Mouse (Mus musculus): ENCODE data around the gene Itsn2. TPM values are rescaled to one million over a fixed set of nuclear protein-coding genes. Genes with fewer than 3 reads are reported as not detected.
"Not testable (repeated sequence)": the region's sequence is repeated elsewhere in the genome, so short reads cannot be mapped to it uniquely, and the experiment has no call there.

Itsn2 gene
- polyA plus RNA-seq, 1 experiment from 2014 or later = 44.0 TPM

GRCm38 (mm10) chr12:4729165-4729564 lies 136.7 kb downstream of the Itsn2 start:
- ATAC-seq (ENCODE audit: low read depth) (no peak), DNase-seq (ENCODE audit: low spot score) (no peak)
- no peak overlapping the region for H3K9ac ChIP-seq (ENCODE audit: low read depth, low read length)
- no peaks in the 10 kb centered on the region for H3K27me3 ChIP-seq (replicated peaks; ENCODE audit: control insufficient read depth, insufficient read depth, low read length)
- H3K4me3 ChIP-seq (ENCODE audit: low read depth, low read length) = no peak overlapping the region
- no peak overlapping the region for H3K4me2 ChIP-seq (ENCODE audit: low read depth, low read length)
- H3K9me3 ChIP-seq (ENCODE audit: control insufficient read depth, low read length) = no peaks in the 10 kb centered on the region
- no peaks in the 10 kb centered on the region; the same call in 1 of the 2 replicates for H3K36me3 ChIP-seq (ENCODE audit: control insufficient read depth, insufficient read depth, low read length)
- H3K27ac ChIP-seq (replicated peaks; ENCODE audit: low read depth, low read length) = no peak overlapping the region
- WGBS = 86% methylated on average over 3 of the region's 3 CpGs
- H3K4me1 ChIP-seq (ENCODE audit: control insufficient read depth, insufficient read depth, low read length) = no peaks in the 10 kb centered on the region

DNA sequence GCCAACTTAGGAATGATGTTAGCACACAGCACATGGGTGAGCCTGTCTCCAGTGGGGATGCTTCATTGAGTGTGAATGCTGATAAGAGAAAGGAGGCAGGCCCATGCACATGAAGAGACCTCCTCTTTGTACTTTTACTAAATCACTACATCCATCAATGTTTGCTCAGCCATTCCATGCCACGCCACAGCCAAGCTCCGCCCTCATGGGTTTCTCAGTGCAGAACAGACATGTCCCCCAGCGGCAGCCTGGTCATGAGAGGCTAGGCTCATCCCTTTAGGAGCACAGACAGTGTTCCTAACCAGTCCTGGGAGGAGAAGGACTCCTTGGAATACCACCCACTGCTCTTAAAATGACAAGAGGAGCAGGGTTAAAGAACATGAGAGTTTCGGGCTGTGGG lies 139.2 kb downstream of the Itsn2 start:
- Histone ChIP-seq H3K27ac (replicated peaks; ENCODE audit: low read depth, low read length) (no peak overlapping the region), H3K27me3 (replicated peaks; ENCODE audit: control insufficient read depth, insufficient read depth, low read length) (no peaks in the 10 kb centered on the region), H3K4me1 (ENCODE audit: control insufficient read depth, insufficient read depth, low read length) (no peaks in the 10 kb centered on the region), H3K36me3 (ENCODE audit: control insufficient read depth, insufficient read depth, low read length) (no peaks in the 10 kb centered on the region; the same call in 1 of the 2 replicates), H3K4me2 (ENCODE audit: low read depth, low read length) (no peak overlapping the region), H3K4me3 (ENCODE audit: low read depth, low read length) (no peak overlapping the region), H3K9me3 (ENCODE audit: control insufficient read depth, low read length) (no peaks in the 10 kb centered on the region), H3K9ac (ENCODE audit: low read depth, low read length) (no peak overlapping the region)
- 67% methylated on average over 4 of the region's 4 CpGs for WGBS
- ATAC-seq (ENCODE audit: low read depth) = no peak
- no peak for DNase-seq (ENCODE audit: low spot score)

GRCm38 (mm10) chr12:4732332-4732731 lies 139.9 kb downstream of the Itsn2 start:
- 58% methylated on average over 4 of the region's 4 CpGs for WGBS
- ATAC-seq (ENCODE audit: low read depth) (no peak), DNase-seq (ENCODE audit: low spot score) (no peak)

DNA sequence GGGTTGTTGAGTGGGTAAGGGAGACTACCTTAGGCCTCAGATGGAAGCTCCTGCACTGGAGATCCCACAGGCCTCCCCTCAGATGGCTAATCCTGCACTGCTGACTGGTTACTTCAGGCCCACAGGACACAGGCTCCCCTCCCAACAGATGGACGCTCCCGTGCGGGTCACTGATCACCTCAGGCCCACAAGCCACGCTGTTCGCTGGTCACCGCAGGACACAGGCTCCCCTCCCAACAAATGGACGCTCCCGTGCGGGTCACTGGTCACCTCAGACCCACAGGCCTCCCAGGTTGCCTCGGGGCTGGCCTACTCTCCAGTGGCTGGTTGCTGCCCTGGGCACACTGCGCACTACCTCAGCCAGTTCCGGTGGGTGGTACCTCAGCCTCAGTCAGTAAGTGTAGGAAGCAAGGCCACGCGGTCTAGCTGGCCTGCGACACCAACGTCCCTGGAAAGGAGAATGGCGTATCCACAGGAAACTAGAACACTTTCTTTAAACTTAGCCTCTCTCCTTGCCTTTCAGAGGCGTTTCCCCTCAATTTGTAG lies 145.7 kb downstream of the Itsn2 start, which contains the start of gene Fam228a:
Gene Fam228a (minus strand): TSS at position 400 of the 546 bp plus-strand sequence.
- H3K9ac ChIP-seq (ENCODE audit: low read depth, low read length) = no peak within 1 kb of the TSS
- no peak for DNase-seq (ENCODE audit: low spot score)
- no peaks in the 10 kb centered on the region for H3K36me3 ChIP-seq (ENCODE audit: control insufficient read depth, insufficient read depth, low read length)
- no peak within 1 kb of the TSS for H3K4me2 ChIP-seq (ENCODE audit: low read depth, low read length)
- no peak within 1 kb of the TSS for H3K27ac ChIP-seq (replicated peaks; ENCODE audit: low read depth, low read length)
- no peaks in the 10 kb centered on the region for H3K27me3 ChIP-seq (replicated peaks; ENCODE audit: control insufficient read depth, insufficient read depth, low read length)
- no peaks in the 10 kb centered on the region for H3K4me1 ChIP-seq (ENCODE audit: control insufficient read depth, insufficient read depth, low read length)
- no peak within 1 kb of the TSS for H3K4me3 ChIP-seq (ENCODE audit: low read depth, low read length)
- no peak for ATAC-seq (ENCODE audit: low read depth)
- 89% methylated on average over 18 of the region's 18 CpGs for WGBS
- no peaks in the 10 kb centered on the region for H3K9me3 ChIP-seq (ENCODE audit: control insufficient read depth, low read length)

More at GRCm38 (mm10) chr12:4732332-4732731, 139.9 kb downstream of the Itsn2 start:
- H3K9me3 ChIP-seq (ENCODE audit: control insufficient read depth, low read length) = no peaks in the 10 kb centered on the region
- H3K4me2 ChIP-seq (ENCODE audit: low read depth, low read length) = no peak overlapping the region
- no peak overlapping the region for H3K4me3 ChIP-seq (ENCODE audit: low read depth, low read length)
- H3K36me3 ChIP-seq (ENCODE audit: control insufficient read depth, insufficient read depth, low read length) = no peaks in the 10 kb centered on the region; the same call in 1 of the 2 replicates
- no peaks in the 10 kb centered on the region for H3K4me1 ChIP-seq (ENCODE audit: control insufficient read depth, insufficient read depth, low read length)
- no peak overlapping the region for H3K9ac ChIP-seq (ENCODE audit: low read depth, low read length)
- H3K27me3 ChIP-seq (replicated peaks; ENCODE audit: control insufficient read depth, insufficient read depth, low read length) = no peaks in the 10 kb centered on the region
- no peak overlapping the region for H3K27ac ChIP-seq (replicated peaks; ENCODE audit: low read depth, low read length)

DNA sequence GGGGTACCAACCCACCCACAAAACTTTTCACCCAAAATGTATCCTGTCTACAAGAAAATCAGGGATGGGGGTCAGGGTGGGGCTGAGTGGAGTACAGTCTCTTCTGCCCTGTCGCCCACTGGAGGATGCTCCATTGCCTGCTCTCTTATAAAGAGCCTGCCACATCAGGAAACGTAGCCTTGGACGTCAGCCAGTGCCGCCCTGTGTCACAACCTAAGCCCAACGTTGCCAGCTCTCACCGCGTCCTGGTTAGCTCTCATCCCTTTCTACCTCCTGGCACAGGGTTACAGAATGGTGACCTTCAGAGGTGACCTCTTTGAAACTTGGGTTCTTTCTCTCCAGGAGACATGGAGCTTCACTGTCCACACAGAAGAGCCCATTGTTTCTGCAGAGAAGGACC lies 148.4 kb downstream of the Itsn2 start:
- H3K4me2 ChIP-seq (ENCODE audit: low read depth, low read length) = no peak overlapping the region
- H3K36me3 ChIP-seq (ENCODE audit: control insufficient read depth, insufficient read depth, low read length) = no peaks in the 10 kb centered on the region
- H3K27me3 ChIP-seq (replicated peaks; ENCODE audit: control insufficient read depth, insufficient read depth, low read length) = no peaks in the 10 kb centered on the region
- no peaks in the 10 kb centered on the region for H3K9me3 ChIP-seq (ENCODE audit: control insufficient read depth, low read length)
- H3K9ac ChIP-seq (ENCODE audit: low read depth, low read length) = no peak overlapping the region
- DNase-seq (ENCODE audit: low spot score) = no peak
- no peak overlapping the region for H3K4me3 ChIP-seq (ENCODE audit: low read depth, low read length)
- no peak for ATAC-seq (ENCODE audit: low read depth)
- H3K4me1 ChIP-seq (ENCODE audit: control insufficient read depth, insufficient read depth, low read length) = no peaks in the 10 kb centered on the region
- H3K27ac ChIP-seq (replicated peaks; ENCODE audit: low read depth, low read length) = no peak overlapping the region
- 59% methylated on average over 7 of the region's 7 CpGs for WGBS

- Histone ChIP-seq H3K9ac (ENCODE audit: low read depth, low read length) (no peak overlapping the region), H3K4me1 (ENCODE audit: control insufficient read depth, insufficient read depth, low read length) (no peaks in the 10 kb centered on the region), H3K27me3 (replicated peaks; ENCODE audit: control insufficient read depth, insufficient read depth, low read length) (no peaks in the 10 kb centered on the region), H3K27ac (replicated peaks; ENCODE audit: low read depth, low read length) (no peak overlapping the region), H3K36me3 (ENCODE audit: control insufficient read depth, insufficient read depth, low read length) (no peaks in the 10 kb centered on the region), H3K4me3 (ENCODE audit: low read depth, low read length) (no peak overlapping the region), H3K9me3 (ENCODE audit: control insufficient read depth, low read length) (no peaks in the 10 kb centered on the region), H3K4me2 (ENCODE audit: low read depth, low read length) (no peak overlapping the region)
- ATAC-seq (ENCODE audit: low read depth) (no peak), DNase-seq (ENCODE audit: low spot score) (no peak)
- WGBS = 84% methylated on average over 3 of the region's 3 CpGs
These were observed 149.7 kb downstream of the Itsn2 start for GRCm38 (mm10) chr12:4742183-4742582.

- Histone ChIP-seq H3K4me2 (ENCODE audit: low read depth, low read length) (no peak overlapping the region), H3K9me3 (ENCODE audit: control insufficient read depth, low read length) (no peaks in the 10 kb centered on the region), H3K9ac (ENCODE audit: low read depth, low read length) (no peak overlapping the region), H3K4me1 (ENCODE audit: control insufficient read depth, insufficient read depth, low read length) (no peaks in the 10 kb centered on the region), H3K27me3 (replicated peaks; ENCODE audit: control insufficient read depth, insufficient read depth, low read length) (no peaks in the 10 kb centered on the region), H3K27ac (replicated peaks; ENCODE audit: low read depth, low read length) (no peak overlapping the region), H3K36me3 (ENCODE audit: control insufficient read depth, insufficient read depth, low read length) (no peaks in the 10 kb centered on the region), H3K4me3 (ENCODE audit: low read depth, low read length) (no peak overlapping the region)
- WGBS = 89% methylated on average over 10 of the region's 10 CpGs
- no peak for ATAC-seq (ENCODE audit: low read depth)
- DNase-seq (ENCODE audit: low spot score) = no peak
These were observed 152.0 kb downstream of the Itsn2 start for GRCm38 (mm10) chr12:4744486-4744885.

DNA sequence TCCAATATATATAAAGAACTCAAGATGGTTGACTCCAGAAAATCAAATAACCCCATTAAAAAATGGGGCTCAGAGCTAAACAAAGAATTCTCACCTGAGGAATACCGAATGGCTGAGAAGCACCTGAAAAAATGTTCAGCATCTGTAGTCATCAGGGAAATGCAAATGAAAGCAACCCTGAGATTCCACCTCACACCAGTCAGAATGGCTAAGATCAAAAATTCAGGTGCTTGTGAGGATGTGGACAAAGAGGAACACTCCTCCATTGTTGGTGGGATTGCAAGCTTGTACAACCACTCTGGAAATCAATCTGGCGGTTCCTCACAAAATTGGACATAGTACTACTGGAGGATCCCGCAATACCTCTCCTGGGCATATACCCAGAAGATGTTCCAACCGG lies 162.0 kb downstream of the Itsn2 start:
- DNase-seq (ENCODE audit: low spot score); H3K27me3 ChIP-seq (replicated peaks; ENCODE audit: control insufficient read depth, insufficient read depth, low read length); H3K9me3 ChIP-seq (ENCODE audit: control insufficient read depth, low read length); H3K9ac ChIP-seq (ENCODE audit: low read depth, low read length); H3K4me1 ChIP-seq (ENCODE audit: control insufficient read depth, insufficient read depth, low read length); ATAC-seq (ENCODE audit: low read depth); H3K27ac ChIP-seq (replicated peaks; ENCODE audit: low read depth, low read length); H3K36me3 ChIP-seq (ENCODE audit: control insufficient read depth, insufficient read depth, low read length); H3K4me2 ChIP-seq (ENCODE audit: low read depth, low read length); H3K4me3 ChIP-seq (ENCODE audit: low read depth, low read length): not testable (repeated sequence)
- 95% methylated on average over 4 of the region's 4 CpGs for WGBS

GRCm38 (mm10) chr12:4757060-4757459 lies 164.6 kb downstream of the Itsn2 start:
- Histone ChIP-seq H3K4me3 (ENCODE audit: low read depth, low read length) (no peak overlapping the region), H3K9me3 (ENCODE audit: control insufficient read depth, low read length) (no peaks in the 10 kb centered on the region), H3K36me3 (ENCODE audit: control insufficient read depth, insufficient read depth, low read length) (no peaks in the 10 kb centered on the region), H3K4me2 (ENCODE audit: low read depth, low read length) (no peak overlapping the region), H3K9ac (ENCODE audit: low read depth, low read length) (no peak overlapping the region), H3K27ac (replicated peaks; ENCODE audit: low read depth, low read length) (no peak overlapping the region), H3K27me3 (replicated peaks; ENCODE audit: control insufficient read depth, insufficient read depth, low read length) (no peaks in the 10 kb centered on the region), H3K4me1 (ENCODE audit: control insufficient read depth, insufficient read depth, low read length) (no peaks in the 10 kb centered on the region)
- 83% methylated on average over 1 of the region's 1 CpGs for WGBS
- no peak for ATAC-seq (ENCODE audit: low read depth)
- no peak for DNase-seq (ENCODE audit: low spot score)
